Mouse (Mus musculus) liver, adult 2 months (tissue): ENCODE measurements around the gene Tshz3. TPM values are rescaled to one million over a fixed set of nuclear protein-coding genes. Genes with fewer than 3 reads are reported as not detected.

ENCODE experiments used
- DNase-seq: peaks from one replicate; pipeline ENCODE4 v3.0.0-alpha.2; 2011; ENCODE audit warnings: low read depth, low spot score; ENCODE audit errors: extremely low read depth
- H3K27ac ChIP-seq: fragments of 200-500 bp; replicated peaks from 2 replicates; pipeline ENCODE4 v1.5.1; 2012; ENCODE audit warnings: low read depth, mild to moderate bottlenecking, control low read depth, inconsistent platforms, low read length; ENCODE audit not compliant: insufficient read depth
- H3K27me3 ChIP-seq: fragments of 200-500 bp; 2 replicates; pipeline ENCODE4 v1.6.1; 2012; ENCODE audit warnings: mild to moderate bottlenecking, moderate library complexity, low read length, inconsistent platforms; ENCODE audit not compliant: control insufficient read depth, insufficient read depth
- H3K36me3 ChIP-seq: fragments of 200-500 bp; 2 replicates; pipeline ENCODE4 v1.6.1; 2012; ENCODE audit warnings: low read length, inconsistent platforms; ENCODE audit not compliant: control insufficient read depth, insufficient read depth
- H3K4me1 ChIP-seq: fragments of 200-500 bp; 2 replicates; pipeline ENCODE4 v1.6.1; 2011; ENCODE audit warnings: low read length; ENCODE audit not compliant: control insufficient read depth, insufficient read depth
- H3K4me3 ChIP-seq: fragments of 200-500 bp; 2 replicates; pipeline ENCODE4 v1.5.1; 2011; ENCODE audit warnings: low read depth, mild to moderate bottlenecking, control low read depth, low read length, moderate library complexity; ENCODE audit not compliant: insufficient read depth
- H3K79me2 ChIP-seq: fragments of 200-500 bp; 2 replicates; pipeline ENCODE4 v1.6.1; 2012; ENCODE audit warnings: inconsistent platforms, mild to moderate bottlenecking, low read length, moderate library complexity; ENCODE audit not compliant: control insufficient read depth, insufficient read depth
- H3K9ac ChIP-seq: fragments of 200-500 bp; 2 replicates; pipeline ENCODE4 v1.6.1; 2012; ENCODE audit warnings: low read depth, mild to moderate bottlenecking, control low read depth, inconsistent platforms, low read length
- CTCF ChIP-seq: fragments of 200-500 bp; IDR thresholded peaks from 2 replicates; pipeline ENCODE4 v1.5.1; 2011; ENCODE audit warnings: low read depth, low read length, control low read depth
- POLR2A ChIP-seq: fragments of 200-500 bp; IDR thresholded peaks from 2 replicates; pipeline ENCODE4 v1.6.1; 2011; ENCODE audit warnings: low read length, control low read depth; ENCODE audit not compliant: insufficient read depth; ENCODE audit errors: extremely low read depth
- WGBS: fragments of 180-500 bp; shearing (Covaris S2); methylation state at CpG from one replicate; pipeline ENCODE4 v1.1.7; 2018; 5-methylcytosine and 5-hydroxymethylcytosine counted together
- polyA plus RNA-seq: library from polyadenylated mRNA; depleted of rRNA; stranded (reverse); fragments of >200 nt; gene quantifications from 2 replicates; pipeline ENCODE4 v1.2.3, GENCODE M21; 2012
- total RNA-seq: library from RNA; depleted of rRNA; stranded (reverse); fragments of >200 nt; gene quantifications from 2 replicates; pipeline ENCODE4 v1.2.3, GENCODE M21; 2014

Gene Tshz3
- total and polyA plus RNA-seq, 2 experiments = 0.28 to 0.34 TPM

DNA sequence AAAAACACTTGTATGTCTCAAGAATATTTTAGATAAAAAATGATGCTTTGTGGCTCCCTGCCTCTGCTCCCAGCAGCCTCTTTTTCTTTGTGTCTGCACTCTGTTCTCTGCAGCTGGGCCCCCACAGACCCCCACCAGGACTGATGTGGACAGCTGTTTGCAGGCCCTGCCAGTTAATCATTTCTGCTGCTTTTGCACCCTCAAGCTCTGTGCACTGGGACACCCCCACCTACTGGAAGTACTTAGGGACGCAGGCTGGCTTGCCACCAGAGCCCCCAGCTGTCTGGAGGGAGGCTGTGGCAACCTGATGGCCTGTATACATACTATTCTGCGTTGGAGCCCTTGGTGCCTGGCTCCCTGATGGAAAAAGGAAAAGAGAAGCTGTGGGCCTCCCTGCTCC is 11.3 kb downstream of the Tshz3 start:
- H3K4me3 ChIP-seq = no peak overlapping the region
- H3K27me3 ChIP-seq = no peaks in the 10 kb centered on the region
- DNase-seq = no peak
- 16% methylated on average over 2 of the region's 2 CpGs for WGBS
- TF ChIP-seq CTCF (peak; percentile 39), POLR2A (no peak)
- H3K36me3 ChIP-seq = no peaks in the 10 kb centered on the region
- H3K27ac ChIP-seq = no peak overlapping the region
- no peaks in the 10 kb centered on the region for H3K79me2 ChIP-seq
- H3K4me1 ChIP-seq = no peaks in the 10 kb centered on the region
- H3K9ac ChIP-seq = no peak overlapping the region

GRCm38 (mm10) chr7:36709974-36710373 is 12.1 kb downstream of the Tshz3 start:
- no peak for TF ChIP-seq CTCF
- no peak for TF ChIP-seq POLR2A
- 72% methylated on average over 12 of the region's 12 CpGs for WGBS
- Histone ChIP-seq H3K9ac (no peak overlapping the region), H3K27me3 (no peaks in the 10 kb centered on the region), H3K79me2 (no peaks in the 10 kb centered on the region), H3K4me1 (no peaks in the 10 kb centered on the region), H3K27ac (no peak overlapping the region), H3K4me3 (no peak overlapping the region), H3K36me3 (no peaks in the 10 kb centered on the region)
- DNase-seq = no peak

- H3K36me3 ChIP-seq = no peaks in the 10 kb centered on the region
- H3K4me3 ChIP-seq = no peak overlapping the region
- 81% methylated on average over 6 of the region's 6 CpGs for WGBS
- H3K79me2 ChIP-seq = no peaks in the 10 kb centered on the region
- no peak for TF ChIP-seq CTCF
- no peak for TF ChIP-seq POLR2A
- H3K27ac ChIP-seq = no peak overlapping the region
- no peaks in the 10 kb centered on the region for H3K27me3 ChIP-seq
- no peak overlapping the region for H3K9ac ChIP-seq
- no peaks in the 10 kb centered on the region for H3K4me1 ChIP-seq
- DNase-seq = no peak
Observed at GRCm38 (mm10) chr7:36710387-36710786, 12.5 kb downstream of the Tshz3 start.

GRCm38 (mm10) chr7:36711766-36712165 is 13.8 kb downstream of the Tshz3 start:
- 50% methylated on average over 2 of the region's 2 CpGs for WGBS
- no peaks in the 10 kb centered on the region for H3K79me2 ChIP-seq
- no peak overlapping the region for H3K9ac ChIP-seq
- no peaks in the 10 kb centered on the region for H3K27me3 ChIP-seq
- no peak overlapping the region for H3K4me3 ChIP-seq
- H3K27ac ChIP-seq = no peak overlapping the region
- TF ChIP-seq CTCF = no peak
- no peak for TF ChIP-seq POLR2A
- H3K4me1 ChIP-seq = no peaks in the 10 kb centered on the region
- H3K36me3 ChIP-seq = no peaks in the 10 kb centered on the region
- no peak for DNase-seq

DNA sequence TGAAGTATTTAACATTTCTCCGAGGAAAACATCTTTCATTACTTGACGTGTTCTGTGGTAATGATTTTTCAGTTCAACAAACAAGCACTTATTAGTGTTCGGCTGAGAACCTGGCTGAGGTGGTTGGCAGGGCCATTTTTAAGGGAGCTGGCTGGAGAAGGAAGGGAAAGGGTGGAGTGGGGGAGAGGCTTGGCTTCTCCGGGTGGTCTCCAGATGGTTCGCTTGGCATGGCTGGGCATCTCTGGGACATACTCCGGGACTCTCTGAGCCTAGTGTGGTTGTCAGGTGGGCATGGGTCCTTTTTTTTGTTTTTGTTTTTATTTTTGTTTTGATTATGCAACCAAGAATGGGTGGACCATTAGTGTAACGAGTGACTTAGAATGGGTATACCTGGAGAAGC is 16.4 kb downstream of the Tshz3 start:
- TF ChIP-seq CTCF = no peak
- TF ChIP-seq POLR2A = no peak
- Histone ChIP-seq H3K79me2 (no peaks in the 10 kb centered on the region), H3K27me3 (no peaks in the 10 kb centered on the region), H3K27ac (no peak overlapping the region), H3K4me3 (no peak overlapping the region), H3K36me3 (no peaks in the 10 kb centered on the region), H3K9ac (no peak overlapping the region), H3K4me1 (no peaks in the 10 kb centered on the region)
- DNase-seq = no peak
- WGBS = 74% methylated on average over 7 of the region's 7 CpGs

- no peak for TF ChIP-seq POLR2A
- TF ChIP-seq CTCF = no peak
- Histone ChIP-seq H3K79me2 (no peaks in the 10 kb centered on the region), H3K27ac (0 out of 2 replicates have a peak overlapping the region, but pooled peaks have one; percentile 6)
Observed at GRCm38 (mm10) chr7:36717192-36717591, 19.3 kb downstream of the Tshz3 start.

More at GRCm38 (mm10) chr7:36717192-36717591, 19.3 kb downstream of the Tshz3 start:
- Histone ChIP-seq H3K9ac (no peak overlapping the region), H3K27me3 (no peaks in the 10 kb centered on the region), H3K4me1 (no peaks in the 10 kb centered on the region), H3K36me3 (no peaks in the 10 kb centered on the region), H3K4me3 (no peak overlapping the region)
- no peak for DNase-seq
- WGBS = 34% methylated on average over 6 of the region's 6 CpGs
